Mouse (Mus musculus) heart, adult 10 weeks (tissue): ENCODE measurements around the gene 6030498E09Rik. TPM values are rescaled to one million over a fixed set of nuclear protein-coding genes. Genes with fewer than 3 reads are reported as not detected.

Experiments used
- polyA plus RNA-seq: library from polyadenylated mRNA; stranded (reverse); fragments of 350-450 nt; fragmentation: Illumina TruSeq; extraction: RNeasy Lipid Tissue Mini Kit (QIAGEN cat#74804); gene quantifications from one replicate; pipeline ENCODE4 v1.2.3, GENCODE M21; 2014; ENCODE audit warnings: low read depth, low replicate concordance

6030498E09Rik gene
- polyA plus RNA-seq, result not detected

GRCm38 (mm10) chrX:38772478-38772877 is at the start of gene 6030498E09Rik:
6030498E09Rik (plus strand) TSS chrX:38772671.

Other genes with a start within 250 kb of the 6030498E09Rik start
- gene Cul4b, start 196.5 kb upstream of the 6030498E09Rik start, polyA plus RNA-seq, result 11.5 TPM
- 51.6 TPM for gene Mcts1, start 172.1 kb upstream of the 6030498E09Rik start, polyA plus RNA-seq
- 16.1 TPM for gene C1galt1c1, start 137.6 kb upstream of the 6030498E09Rik start, polyA plus RNA-seq